Mouse (Mus musculus) MN1 (cell line): ENCODE data around the gene Fhit.

Experiments
- DNase-seq: peaks from one replicate; pipeline ENCODE4 v3.0.0-alpha.2; 2016; ENCODE audit warnings: low spot score

Gene Fhit

GRCm38 (mm10) chr14:10514026-10514425 lies 647.8 kb downstream of the Fhit start:
- DNase-seq, result no peak

DNA sequence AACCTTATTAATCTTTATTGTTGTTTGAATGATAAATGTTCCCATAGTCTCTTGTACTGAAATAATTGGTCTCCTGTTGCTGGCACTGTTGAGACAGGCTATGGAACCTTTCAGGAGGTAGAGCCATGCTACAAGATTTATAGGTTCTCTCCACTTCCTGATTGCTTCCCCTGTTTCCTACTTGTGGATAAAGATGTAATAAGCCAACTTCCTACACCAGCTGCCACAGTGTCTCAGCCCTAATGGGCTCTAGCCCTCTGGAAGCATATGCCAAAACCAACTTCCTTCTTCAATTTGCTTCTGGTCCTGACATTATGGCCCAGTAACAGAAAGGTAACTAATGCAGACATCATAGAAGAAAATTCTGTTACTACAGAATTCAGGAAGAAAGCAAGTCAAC lies 652.6 kb downstream of the Fhit start:
- DNase-seq, result no peak

GRCm38 (mm10) chr14:10507560-10507959 lies 654.3 kb downstream of the Fhit start:
- DNase-seq, result no peak

DNA sequence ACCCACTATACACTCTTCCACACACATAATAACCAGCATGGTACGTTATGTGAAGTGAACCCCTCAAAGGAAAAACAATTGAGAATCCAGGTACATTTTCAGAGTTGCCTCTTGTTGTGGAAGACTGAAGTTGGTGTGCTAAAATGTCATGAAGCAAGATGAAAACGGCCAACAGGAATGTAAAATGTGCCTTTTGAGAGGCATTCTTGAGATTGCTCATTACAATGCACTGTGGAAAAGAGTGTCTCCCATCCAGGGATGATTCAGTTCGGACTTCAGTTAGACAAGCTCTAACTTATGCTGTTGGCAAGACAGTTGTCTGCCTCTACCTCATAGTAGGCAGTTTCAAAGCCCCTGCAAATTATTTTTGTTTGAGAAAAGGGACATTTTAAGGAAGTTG lies 676.0 kb downstream of the Fhit start:
- DNase-seq, result no peak

- DNase-seq, result no peak
Measured at GRCm38 (mm10) chr14:10482851-10483613, 678.8 kb downstream of the Fhit start.

DNA sequence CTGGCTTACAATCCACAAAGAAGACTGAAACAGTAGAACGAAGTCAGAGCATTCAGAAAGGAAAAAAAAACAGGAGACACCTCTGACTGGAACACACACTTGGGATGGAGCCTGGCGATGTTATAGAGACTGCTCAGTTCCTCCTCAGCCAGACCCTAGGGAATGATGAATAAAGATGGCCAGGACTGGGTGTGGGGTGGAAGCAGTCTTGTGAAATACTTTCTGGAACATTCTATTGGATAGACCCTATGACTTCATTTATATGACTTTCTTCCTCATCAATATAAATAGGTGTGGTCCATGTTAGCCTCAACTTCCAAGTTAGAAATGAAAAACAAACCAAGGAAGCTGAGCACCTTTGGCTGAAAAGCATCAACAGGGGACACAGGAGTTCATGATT lies 680.5 kb downstream of the Fhit start:
- no peak for DNase-seq

DNA sequence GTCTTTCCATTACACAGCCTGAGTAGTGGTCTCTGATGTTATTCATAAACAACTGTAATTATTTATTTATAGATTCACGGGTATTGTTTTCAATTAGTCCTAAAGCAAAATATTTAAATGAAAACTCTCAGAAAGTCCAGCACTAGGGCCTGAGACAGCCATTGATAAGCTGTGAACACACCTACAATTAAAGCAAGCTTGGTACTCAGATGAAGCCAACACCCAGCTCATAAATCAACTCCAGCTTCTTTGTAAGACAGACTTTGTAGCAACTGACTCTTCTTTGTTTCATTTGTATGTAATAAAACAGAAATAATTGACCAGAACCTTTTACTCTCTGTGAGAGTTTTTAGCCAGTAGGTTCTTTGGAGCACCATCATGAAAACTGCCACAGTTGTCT lies 681.2 kb downstream of the Fhit start:
- DNase-seq, result no peak

GRCm38 (mm10) chr14:10453001-10453861 lies 708.6 kb downstream of the Fhit start:
- DNase-seq, result peak; percentile 48

GRCm38 (mm10) chr14:10452234-10452633 lies 709.6 kb downstream of the Fhit start:
- peak; percentile 10 for DNase-seq

DNA sequence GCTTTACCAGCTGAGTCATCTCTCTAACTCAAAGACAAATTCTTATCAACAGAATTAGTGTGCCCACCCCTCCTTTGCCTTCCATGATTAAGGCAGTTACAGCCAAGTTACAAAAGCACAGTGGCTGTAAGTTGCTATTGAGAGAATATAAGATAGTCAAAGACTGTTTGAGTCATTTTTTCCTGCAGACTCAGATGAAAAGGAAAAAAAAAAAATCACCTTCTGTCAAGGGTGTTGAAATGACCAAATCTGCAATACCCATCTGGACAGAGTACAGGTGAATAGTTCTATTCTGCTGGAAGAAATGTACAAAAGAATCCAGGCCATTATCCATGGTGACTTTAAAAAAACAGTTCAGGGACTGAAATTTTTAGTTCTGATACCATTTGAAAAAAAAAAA lies 716.5 kb downstream of the Fhit start:
- no peak for DNase-seq

DNA sequence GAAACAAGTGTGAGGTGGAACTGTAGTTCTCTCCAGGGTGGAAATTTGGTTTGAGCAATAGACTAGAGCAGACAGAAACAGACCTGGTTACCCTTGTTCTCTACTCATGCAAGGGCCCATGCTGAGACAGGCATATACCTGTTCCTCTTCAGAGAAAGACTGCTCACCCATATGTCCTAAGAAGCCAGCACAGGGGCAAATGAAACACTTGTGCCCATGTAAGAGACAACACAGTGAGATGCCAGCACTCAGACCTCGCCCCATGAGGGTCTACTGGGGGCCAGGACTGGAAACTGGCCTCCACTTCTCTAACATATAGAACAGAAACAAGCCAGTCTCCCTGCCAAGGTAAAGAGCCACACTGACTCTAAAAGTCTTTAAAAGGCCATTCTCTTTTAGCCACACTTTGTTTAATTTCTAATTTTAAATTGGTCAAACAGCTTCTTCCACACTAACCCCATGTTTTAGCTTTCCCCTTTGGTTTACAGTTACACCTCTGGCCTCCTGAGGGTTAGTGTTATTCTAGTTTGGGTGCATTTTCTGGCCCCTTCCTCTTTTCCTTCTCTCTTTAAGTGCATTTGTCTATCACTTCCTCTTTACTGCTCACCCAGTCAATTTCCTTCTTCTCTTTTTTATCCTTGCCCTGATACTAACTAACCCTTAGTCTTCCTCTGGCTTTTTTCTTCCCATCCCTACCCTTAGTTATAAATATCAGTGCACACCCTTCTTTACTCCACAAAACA lies 722.7 kb downstream of the Fhit start:
- no peak for DNase-seq

DNA sequence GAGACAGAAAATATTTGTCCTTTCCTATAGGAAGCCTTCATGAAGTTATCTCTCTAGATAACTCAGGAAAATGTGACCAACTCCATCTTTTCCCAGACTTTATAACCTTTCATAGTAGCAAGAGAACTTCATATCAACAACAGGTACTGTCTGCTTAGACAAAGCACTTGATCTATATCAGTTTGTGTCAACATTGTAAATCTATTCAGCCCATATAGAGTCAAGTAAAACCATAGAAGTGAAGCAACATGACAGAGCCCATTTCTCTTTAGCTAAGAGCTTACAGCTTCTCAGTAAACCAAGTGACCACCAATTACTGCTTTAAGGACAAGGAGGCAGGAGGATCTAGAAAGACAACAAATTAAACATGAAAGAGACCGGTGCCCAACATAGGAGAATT lies 725.6 kb downstream of the Fhit start:
- DNase-seq, result no peak

DNA sequence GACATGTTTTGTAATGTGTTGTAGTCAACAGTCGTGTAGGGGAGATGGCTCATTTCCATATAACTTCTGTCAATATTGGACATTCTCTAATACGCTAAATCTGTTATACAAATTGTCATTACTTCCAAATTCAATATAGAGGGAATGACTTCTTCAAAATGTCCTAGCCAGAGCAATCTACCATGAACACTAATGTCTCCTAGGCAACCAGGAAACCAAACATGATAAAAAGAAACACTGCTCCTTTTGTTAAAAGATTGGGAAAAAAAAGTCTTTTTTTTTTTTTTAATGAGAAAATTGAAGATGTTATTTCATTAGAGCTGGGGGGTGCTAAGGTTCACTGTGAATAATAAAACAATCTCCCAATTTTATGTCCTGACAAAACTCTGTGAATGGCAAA lies 729.3 kb downstream of the Fhit start:
- DNase-seq, result peak; percentile 27

DNA sequence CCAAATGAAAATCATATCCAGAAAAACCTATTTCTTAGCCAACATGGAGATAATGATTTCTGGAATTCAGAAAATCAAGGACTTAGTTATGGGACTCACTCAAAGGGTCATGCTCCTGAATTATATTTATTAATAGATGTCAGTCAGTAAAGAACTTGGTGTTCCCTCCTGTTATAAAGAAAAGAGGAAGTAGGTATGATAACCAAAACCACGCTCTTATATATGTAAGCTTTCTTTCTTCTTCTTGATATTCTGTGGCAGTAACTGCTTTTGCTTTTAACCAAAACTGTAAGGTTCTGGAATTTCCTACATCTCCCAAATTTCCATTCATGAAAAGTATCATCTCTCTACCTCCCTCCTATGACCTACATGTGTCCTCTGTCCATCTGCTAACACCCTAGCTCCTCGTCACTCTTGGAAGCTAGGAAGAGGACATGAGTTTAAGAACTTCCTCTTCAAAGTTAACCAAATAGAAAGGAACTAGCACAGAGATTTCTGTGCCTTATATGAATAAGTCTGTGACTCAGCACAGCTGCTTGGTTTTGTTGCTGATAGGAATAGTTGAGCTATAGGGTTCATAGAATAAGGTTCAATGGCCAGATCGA lies 731.3 kb downstream of the Fhit start:
- no peak for DNase-seq

GRCm38 (mm10) chr14:10423499-10423898 lies 738.3 kb downstream of the Fhit start:
- DNase-seq, result no peak

DNA sequence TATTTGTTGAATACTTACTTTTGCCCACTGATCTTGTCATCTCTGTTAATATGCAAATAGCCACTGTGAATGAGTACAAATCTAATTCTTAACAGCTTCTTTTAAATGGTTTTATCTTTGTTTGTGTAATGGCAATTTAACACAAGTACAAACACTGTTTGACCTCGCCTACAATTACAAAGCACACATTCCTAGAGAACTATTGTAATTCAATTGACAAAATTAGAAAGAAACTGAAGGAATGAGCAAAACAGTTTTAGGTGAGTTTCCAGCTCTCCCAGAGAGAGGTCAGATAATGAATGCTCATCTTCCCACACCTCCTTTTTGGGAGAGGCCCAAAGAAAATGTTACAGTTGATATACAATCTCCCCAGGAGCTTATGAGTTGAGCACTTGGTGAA lies 739.6 kb downstream of the Fhit start:
- DNase-seq, result no peak

- DNase-seq, result no peak
Measured at GRCm38 (mm10) chr14:10415068-10415467, 746.8 kb downstream of the Fhit start.

DNA sequence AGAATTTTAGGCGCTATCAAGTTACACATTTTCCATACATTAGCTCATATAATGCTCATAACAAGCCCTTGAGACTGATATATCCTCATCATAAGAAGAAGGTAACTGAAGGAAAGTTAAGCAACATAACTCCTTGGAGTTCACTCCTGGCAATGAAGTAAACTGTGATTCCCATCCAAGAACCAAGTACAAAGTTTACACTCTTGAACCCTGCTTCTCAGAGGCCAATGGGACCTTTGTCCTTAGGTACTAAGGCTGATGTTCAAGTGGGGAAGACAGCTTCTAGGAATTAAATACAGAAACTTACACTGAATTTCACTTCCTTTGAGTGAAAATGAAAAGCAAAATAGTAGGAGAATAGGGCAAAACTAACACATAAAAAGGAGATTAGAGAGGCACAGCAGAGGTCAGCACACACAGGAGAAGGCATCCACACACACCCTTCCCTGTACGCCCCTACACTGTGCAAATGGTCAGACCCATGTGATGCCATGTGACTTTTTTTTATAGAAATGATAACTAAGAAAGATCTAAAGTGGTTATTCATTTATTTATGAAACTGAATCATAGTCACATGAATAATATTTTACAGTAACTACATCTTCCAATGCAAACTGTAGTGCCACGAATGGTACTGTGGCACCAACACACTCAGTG lies 752.4 kb downstream of the Fhit start:
- no peak for DNase-seq

DNA sequence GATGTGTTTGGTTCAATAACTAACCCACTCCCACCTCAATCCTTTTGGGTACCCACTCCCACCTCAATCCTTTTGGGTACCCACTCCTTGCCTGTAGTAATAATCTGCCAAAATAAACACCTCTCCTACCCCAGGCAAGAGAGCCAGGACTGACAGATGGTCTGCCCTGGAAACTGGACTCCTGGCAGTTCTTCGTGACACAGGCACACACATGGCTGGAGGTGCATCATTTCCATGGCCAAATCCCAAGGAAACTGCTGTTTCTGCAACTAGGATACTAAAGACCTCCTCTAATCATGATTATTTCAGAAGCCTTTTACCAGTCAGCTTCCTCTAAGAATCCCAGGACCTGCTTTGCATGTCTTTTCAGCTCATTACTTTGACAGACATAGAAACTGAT lies 756.5 kb downstream of the Fhit start:
- no peak for DNase-seq

DNA sequence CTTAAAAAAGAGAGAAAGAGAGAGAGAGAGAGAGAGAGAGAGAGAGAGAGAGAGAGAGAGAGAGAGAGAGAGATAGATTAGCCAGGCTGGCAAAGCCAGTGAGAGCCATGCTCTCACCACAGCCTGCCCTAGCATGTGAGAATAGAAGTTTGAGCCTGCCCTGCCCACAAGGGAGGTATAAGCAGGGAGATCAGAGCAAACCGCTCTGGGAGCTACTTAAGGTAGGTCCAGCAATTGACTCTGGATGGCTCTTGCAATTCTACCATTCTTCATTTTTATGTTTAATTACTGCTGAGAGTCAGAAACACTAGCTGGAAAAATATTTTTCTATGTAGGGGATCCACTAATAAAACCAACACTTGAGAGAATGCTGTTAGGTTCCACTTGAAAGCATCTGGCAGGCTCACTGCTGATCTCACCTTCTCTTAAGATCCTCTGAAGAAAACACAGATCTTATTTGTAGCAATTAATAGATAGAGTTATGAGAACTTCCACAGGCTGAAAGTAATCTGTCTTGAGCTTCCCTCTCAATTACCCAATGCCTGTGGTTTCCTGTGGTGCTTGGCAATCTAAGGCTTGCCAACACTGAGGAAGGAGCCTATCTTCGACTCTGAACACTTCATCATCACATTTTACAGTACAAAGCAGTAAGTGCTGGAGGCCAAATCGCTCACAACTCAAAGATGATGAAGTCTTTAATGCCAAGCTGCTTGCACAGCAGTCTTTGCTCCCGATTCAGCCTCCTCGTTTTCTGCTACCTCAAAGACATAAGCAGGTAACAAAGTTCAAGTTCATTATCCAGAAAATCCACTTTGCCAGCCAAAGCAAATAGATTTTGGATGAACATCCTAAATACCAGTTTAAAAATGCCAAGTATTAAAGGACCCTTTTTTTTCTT lies 793.8 kb downstream of the Fhit start:
- no peak for DNase-seq

DNA sequence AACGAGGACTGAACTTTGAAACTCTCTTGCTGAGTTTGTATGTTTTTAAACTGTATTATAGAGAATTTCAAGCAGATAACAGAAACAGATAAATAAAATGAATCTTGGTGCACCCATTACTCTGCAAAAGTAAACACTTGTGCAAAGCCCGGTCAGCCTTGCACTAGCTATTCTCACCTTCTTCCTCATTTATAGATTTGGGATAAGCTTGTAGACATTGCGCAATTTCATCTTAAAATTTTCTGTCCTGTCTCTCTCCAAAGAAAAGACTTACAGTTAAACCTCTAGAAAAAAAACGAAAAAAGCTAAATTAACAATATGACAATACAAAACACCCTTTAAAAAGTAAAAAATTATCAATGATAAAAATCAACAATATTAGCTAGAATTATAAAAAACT lies 795.0 kb downstream of the Fhit start:
- no peak for DNase-seq
